Mouse (Mus musculus) embryo, embryonic 10.5 days (tissue): ENCODE measurements at regions not wholly inside any gene's neighbourhood (a gene's known extent, or its start where the extent isn't known, plus 50 kb on each side); places are given as distances from the start of the nearest gene placed in this dataset.
"Not testable (repeated sequence)": the region's sequence is repeated elsewhere in the genome, so short reads cannot be mapped to it uniquely, and the experiment has no call there.

Experiments
- DNase-seq: peaks from one replicate; pipeline ENCODE4 v3.0.0-alpha.2; 2015; ENCODE audit warnings: low spot score

DNA sequence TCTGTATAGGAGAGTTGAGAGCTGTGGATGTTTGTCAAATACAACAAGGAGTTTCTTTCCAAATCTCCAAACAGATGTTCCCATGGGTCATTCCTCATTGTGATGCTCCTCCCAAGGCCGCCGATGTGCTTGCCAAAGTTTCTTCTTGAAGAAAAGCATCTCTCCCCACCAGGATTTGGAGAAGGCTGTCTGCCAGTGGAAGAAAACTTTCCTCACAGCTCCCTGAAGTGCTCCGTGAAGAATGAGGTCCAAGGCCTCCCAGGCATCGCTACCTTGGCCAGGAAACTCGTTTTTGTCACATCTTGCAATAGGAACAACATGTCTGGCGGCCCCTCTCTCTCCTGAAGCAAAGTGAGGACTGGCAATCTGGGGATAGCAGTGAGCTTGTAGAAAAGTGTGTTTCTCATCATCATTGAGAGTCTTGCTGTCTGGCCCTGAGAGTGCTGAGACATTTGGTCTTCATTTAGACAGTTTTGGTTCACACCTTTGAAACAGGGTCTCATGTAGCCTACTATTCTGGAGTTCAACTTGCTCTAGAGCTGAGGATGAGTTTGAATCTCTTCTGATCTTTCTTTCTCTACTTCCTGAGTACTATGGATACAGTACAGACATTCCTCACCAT, 386.9 kb upstream of the Klhl29 start:
- no peak for DNase-seq

DNA sequence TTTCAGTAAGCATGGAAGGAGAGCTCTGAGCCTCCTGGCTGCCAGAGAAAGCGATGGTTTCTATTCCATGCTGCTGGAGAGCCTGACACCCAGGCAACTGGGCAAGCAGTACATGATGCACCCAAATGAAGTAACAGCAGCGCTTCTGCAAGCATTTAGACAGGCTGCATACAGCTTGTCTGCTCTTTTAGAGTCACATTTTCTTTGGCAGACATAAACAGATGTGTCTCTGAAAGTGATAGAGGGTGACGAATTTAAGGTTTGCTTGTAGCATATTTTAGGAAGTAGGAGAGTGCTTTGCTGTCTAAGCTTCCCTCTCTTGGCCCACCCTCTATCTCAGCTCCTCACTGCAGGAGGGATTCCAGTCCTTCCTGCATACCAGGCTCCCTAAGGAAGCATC, 384.0 kb upstream of the Klhl29 start:
- DNase-seq, result no peak

DNA sequence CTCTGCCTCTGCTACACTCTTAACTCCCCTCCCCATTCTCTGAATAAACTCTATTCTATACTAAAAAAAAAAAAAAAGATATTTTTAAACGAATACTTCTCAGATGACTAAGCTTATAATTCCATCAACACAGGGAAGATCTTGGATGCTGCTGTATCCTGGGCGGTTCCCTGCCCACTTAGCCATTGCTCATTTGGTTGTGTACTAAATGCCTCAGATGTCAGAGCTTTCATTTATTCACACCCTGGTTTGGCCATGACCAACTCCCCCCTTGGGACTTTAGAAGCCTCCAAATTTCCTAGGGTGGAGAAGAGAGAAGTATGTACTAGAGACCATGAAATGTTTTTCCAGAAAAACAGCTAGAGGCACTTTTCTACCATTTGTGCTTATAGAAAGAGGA, 382.3 kb upstream of the Klhl29 start:
- DNase-seq, result no peak

DNA sequence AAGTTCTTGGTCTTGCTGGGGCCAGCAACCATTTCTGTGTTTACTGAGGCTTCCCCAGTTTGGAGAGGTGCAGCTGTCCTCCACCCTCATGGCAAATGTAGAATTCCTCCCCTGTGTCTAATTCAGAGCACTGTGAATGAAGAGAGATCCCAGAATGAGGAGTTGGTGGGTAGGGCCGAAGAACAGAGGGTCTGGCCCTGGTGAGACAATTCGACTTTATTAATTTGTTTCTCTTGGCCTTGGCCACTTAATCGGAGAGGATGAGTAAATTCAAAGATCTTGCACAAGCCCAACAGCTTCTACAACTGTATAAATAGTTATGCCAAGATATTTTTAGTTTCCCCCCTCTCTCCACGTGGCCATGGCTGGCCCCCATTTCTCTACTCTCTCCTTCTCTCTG, 381.9 kb upstream of the Klhl29 start:
- no peak for DNase-seq

DNA sequence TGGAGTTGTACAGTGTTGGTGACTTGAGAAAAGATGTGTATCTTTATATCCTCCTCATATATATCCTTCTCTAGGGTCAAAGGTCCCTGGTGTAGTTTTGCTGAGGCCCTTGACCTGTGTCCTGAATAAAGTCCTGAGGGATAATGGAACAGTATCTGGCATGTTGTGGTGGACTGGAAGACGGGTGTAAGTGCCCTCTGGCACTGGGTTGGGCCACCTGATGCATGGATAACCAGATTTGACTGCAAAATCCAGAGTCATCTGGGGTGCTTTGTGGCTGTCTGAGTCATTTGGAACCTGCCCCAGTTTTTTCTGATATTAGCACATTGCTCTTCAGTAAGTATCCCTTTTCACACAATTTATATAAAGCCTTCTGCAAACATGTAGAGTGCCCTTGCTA, 378.3 kb upstream of the Klhl29 start:
- no peak for DNase-seq

DNA sequence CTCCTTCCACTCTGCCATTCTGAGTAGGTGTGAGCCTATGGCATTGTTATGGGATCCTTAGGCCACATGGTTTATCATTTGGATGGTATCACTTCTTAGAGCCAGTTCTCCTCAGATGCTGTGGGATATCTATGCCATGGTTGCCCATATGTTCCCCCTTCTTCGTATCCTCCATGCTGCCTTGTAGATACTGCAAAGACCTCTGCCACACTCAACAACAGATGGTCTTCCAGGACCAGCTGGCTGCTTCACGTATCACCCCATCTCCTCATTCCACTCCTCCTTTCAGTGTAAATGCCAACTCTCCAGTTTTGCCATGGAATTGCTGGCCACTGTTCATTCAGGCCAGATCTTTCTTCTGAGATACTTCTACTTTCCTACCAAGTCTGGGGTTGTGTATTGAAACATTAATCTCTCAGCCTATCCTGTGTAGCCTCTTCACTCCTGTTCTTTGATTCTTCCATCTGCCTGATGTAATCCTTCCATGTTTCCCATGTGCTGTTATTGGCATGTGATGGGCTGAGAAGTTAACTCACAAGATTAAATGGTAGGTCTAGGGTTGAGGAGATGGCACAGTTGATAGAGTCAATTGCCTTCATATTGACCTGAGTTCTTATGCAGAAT, 368.7 kb upstream of the Klhl29 start:
- no peak for DNase-seq

DNA sequence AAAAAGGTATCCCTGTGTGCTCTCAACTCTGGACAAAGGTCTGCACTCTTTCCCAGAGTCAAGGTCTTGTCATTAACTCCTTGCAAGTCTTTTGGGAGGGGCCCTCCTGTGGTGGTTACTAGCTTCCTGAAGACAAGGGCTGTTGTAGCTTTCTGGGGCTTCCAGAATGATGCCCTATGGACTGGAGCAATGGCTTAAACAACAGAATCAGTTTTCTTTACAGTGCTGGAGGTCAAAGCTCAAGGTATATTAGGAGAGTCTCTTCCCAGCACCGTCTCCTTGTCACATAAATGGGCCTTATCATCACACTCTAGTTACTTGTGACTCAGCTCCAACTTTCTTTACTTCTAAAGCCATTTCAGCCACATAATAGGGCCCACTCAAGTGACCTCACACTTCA, 360.6 kb upstream of the Klhl29 start:
- no peak for DNase-seq

DNA sequence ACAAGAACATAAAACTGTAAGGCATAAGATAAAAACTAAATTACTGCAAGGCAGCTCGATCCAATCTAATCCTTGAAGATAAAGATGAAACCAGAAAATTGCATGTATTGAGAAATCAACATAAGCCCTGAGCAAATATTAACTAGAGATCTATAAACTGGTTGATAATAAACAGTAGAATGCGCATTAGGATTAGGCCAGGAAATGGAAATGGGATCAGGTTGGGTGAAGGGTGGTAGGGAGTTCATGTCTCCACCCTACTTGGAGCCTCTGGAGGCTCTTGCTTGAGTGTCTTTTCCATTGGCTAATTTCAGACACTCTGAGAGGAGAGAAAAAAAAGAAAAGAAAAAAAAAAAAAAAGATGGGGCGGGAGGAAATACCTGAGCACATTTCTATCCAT, 359.4 kb upstream of the Klhl29 start:
- no peak for DNase-seq

DNA sequence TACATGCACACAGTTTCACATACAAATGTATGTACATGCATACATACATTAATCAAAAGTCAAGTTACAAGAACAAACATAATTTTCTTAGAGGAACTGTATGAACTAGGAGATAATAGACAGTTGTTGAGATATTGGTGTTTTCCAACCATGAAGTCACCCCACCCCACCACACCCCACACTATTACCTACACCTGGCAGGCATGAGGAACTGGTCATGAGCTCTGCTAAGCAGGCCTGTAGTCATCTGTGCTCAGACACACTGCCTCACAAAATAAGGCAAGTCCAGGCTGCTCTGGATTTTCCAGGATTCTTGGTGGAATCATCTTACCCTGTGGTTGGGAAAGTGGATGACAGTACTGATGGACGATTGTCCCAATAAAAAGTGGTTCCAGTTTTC, 347.6 kb upstream of the Klhl29 start:
- DNase-seq, result no peak

DNA sequence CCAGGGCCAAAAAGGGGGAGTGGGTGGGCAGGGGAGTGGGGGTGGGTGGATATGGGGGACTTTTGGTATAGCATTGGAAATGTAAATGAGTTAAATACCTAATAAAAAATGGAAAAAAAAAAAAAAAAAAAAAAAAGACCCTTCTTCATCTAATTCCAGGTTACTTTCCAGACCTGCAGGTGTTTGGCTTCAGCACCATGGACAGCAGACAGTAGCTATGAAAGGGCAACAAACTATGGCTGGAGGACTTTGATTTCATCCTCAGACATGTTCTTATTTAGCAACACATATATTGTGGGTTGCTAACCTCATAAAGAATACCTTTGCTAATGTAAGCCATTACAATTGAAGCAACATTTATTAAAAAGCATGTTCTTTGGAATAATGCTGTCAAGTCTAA, 342.0 kb upstream of the Klhl29 start:
- DNase-seq, result peak; percentile 58

DNA sequence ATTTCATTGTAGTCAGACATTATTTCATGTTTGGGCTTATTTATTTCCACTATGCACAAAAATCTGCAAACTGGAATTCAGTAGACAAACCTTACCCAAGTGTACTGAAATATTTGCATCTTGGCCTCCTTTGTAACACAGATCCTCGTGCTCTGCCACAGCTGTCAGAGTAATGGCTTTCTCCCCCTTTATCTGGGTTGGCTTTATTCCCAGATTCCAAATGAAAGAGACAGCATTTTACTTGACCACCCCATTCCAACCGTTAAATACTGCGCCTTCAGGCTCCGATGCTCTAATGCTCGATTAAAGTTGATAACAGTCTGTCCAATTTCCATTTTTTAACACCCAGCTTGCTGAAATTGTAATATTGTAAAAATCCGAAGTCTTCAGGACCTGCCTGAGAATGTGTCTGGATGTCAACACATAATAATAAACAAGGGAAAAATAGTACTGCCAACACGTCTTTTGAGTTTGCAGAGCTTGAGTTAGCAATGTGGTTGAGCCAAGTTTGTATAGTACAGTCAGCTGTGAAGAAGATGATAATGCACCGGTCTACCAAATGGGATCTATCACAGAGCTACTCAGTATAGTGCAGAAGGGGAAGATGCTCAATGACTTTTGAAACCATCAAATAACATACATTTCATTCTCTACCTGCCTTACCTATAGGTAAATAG, 323.4 kb upstream of the Klhl29 start:
- no peak for DNase-seq

DNA sequence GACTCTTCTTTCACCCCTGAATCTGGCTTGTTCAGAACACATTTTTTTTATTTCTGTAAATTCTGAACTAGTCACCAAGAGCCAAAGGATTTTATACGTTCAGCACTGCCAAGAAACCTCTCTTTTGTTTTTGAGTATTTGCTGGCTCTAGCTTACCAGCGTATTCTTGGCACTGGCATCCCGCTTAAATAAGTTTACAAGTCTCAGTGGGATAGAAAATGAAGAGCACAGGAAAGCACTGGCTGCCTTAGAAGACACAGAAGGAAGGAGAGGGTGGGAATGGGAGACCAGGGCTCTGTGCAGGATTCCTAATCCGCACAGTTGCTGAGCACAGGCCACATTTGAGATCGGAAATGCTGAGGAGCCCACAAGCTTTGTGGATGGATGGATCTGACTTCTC, 306.7 kb upstream of the Klhl29 start:
- no peak for DNase-seq

DNA sequence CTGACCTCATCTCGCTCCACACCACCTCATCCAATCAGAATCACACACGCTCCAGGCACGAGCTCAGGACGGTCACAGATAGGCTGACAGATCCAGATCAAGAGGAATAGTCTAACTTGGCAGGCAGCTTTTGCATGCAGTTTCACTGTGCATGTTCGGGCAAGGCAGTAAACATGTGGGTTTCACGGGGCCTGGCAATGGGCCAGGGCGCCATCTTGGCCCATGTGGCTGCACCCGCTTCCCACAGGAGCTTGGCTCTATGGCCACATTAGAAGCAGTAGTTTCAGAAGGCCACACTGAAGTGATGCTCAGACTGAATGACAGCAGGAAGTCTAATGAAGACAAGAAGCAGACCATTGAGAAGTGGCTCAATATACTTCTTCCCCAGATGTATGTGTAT, 302.6 kb upstream of the Klhl29 start:
- DNase-seq, result not testable (repeated sequence)

DNA sequence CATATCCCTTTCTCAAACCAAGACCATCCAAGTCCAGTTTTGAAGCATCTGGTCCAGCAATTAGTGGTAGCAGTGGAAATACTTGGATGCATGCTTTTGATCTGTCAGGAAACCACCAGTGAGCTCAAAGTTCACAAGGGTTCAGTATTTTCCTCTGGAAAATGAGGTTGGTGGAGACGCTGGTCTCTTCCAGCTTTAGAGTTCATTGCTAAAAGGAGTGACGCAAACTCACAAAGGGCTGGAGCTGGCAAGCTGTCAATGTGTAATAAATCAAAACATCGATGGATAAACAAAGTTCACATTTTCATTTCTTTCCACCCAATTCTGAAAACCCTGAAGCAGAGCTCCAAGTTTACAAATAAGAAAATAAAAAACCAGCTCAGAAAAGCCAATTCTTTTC, 293.0 kb upstream of the Klhl29 start:
- peak; percentile 3 for DNase-seq

DNA sequence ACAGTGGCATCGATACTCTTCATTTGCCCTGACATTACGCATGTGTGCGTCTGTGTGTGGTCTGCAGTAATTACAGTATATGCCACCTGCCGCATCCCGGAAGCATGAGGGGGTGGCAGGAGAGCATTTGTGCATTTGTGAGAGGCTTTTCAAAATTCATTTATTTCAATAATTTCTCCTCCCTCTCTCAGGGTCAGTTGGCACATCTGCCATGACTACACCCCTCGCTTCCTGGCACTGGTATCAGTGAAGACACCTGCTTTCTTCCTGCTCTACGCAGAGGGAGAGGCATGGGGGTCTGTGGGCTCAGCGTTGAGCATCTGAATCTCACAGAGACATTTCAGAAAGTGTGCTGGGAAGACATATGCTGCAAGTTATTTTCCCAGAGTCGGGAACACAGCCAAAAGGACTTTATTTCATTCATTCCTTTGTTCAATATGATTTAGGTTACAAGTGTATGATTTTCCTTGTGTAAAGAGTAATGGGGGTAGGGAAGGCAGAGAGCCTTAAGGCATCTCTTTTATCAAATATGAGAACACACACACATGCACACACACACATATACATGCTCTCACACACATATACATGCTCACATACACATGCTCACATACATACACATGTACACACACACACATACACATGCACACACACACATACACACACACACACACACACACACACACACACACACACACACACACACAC, 262.2 kb upstream of the Klhl29 start:
- no peak for DNase-seq

DNA sequence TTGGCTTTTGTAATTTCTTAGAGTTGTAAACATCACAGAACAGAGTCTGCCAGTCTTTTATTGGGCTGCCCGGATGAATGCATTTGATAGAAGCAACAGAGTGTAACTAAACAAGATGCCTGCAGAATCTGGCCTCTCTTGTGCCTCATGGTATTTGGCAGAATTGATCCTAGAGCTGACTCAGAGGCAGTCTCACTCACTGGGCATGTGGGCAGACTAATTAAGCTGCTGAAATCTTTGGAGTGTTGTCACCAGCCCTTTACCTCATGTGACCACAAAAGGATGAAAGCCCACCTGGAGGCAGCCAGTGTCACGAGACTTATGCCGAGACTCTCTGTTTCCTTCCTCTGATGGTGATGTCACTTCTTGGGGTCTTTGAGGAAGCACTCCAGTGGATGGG, 258.5 kb upstream of the Klhl29 start:
- DNase-seq, result no peak

DNA sequence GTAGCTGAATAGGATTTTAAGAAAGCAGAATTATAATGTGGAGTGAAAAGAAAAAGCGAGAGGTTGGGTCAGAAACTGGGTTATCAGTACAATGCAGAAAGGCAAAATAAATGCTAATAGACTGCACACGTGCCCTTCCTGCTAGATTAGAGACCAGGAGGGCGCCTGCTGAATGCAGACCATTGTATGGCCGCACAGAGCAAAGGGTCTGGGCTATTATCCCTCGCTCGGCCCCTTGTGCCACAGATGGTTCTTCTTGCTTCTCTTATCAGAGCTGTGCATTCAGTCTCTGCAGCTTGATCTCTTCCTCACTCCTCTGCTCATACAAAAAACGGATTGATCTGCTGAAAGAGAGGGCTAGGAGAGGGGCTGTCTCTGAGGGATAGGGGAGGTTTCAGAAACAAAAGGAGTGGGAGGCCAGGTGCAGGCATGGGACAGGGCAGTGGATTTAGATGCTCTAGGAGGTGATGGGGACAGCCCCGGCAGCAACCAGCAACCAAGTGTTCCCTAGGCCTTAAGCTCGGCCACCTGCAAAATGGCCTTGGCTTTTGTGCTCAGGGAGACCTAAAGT, 225.7 kb upstream of the Klhl29 start:
- peak; percentile 5 for DNase-seq

DNA sequence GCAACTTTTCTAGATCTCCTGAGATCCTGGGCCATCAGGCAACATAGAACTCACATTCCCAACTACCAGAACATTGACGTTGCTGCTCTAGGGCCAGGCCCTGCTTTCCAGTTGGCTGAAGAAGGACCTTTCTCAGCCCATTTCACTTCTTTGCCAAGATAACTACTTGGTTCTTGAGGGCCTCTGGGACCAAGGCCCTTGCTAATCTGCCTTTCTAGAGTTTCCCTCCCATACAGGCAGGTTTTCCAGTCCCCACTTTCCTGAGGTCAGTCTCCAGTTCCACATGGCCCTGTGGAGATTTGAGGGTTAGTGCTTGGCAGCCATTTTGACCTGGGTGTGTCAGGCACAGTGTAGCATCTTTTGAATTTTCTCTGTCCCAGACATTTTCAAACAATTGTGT, 223.9 kb upstream of the Klhl29 start:
- no peak for DNase-seq

DNA sequence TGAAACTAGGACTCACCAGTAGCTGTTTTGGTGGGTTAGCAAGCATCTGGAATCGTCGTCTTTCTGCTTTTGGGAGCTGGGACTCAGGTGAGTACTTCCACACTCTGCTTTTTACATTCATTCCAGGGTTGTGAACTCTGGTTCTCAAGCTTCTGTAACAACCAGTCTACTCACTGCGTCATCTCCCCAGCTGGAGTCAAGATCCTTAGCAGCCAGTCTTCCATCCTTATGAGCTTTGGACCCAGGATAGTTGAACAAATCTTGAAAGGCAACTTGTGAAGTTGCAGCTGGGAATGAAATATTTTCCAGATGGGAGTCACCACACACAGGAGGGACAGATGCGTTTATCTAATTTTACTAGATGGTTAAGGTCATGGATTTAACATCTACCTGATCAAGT, 223.5 kb upstream of the Klhl29 start:
- DNase-seq, result no peak

DNA sequence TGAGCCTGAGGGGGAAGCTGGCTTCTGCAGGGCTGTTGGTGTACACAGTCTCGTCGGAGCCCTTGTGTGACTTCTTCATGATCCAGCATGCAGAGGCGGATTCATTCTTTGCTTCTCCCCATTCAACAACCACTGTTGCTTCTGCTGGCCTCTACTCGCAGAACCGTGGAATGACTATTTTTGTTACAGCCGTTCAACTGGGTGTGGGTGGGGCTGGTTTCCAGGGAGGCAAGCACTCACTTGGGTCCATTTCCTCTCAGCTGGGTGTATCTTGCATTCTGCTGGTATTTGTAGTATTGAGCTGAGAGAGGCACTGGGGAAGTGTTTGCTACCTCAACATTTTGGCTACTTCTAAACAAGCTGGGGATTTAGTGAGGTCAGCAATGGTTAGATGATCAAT, 197.3 kb upstream of the Klhl29 start:
- no peak for DNase-seq

DNA sequence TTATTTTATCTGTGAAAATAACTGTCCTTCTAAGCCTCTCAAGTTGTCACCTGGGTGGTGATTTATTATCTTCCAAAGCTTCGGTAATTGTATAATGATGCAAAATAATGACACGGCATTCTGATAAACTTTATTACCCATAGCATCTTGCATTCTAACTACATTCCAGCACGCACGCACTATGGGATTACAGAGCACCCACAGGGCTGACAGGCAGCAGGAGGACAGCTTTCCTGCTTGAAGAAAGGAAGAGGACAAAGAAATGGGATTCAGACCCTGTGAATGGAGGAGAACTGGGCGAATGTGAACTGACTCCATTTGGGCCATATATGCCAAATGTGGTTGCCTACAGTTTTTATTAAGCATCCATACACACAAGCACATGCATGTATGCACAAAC, 193.5 kb upstream of the Klhl29 start:
- no peak for DNase-seq

DNA sequence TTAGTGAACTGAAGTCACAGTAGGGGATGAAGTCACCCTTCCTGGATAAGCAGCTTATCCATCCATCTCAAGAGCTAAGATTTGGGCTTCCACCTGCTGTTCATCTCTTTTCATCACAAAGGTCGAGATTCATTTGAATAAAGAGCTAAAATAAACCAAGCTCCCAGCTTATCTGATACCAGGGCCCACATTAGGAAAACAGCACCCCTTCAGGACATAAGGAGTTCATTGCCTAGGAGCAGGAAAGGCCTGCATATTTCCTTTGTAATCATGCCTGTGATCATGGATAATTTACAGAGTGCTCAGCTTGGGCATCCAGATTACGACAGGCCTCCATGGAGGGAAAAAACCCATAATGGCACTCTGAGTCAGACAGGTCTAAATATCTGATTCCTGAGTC, 190.7 kb upstream of the Klhl29 start:
- no peak for DNase-seq

DNA sequence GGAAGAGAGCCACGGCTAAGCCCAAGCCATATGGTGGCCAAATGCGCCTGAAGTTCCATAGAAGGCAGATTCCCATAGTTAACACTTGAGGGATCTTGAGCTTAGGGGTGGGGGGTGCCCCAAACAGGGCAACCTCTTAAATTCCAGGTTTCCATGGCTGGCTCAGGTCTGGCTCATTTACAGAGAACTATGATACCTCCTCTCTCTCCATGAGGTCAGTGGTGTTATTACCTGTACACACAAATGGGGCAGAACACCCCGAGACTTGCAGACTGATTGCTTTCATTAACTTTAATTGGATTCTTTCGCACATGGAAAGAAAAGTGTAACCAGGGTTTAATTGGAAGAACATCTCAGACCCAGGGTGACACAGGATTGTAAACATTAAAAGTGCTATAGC, 177.1 kb upstream of the Klhl29 start:
- DNase-seq, result no peak
